Mouse (Mus musculus) CH12.LX (cell line): ENCODE measurements at regions not wholly inside any gene's neighbourhood (a gene's known extent, or its start where the extent isn't known, plus 50 kb on each side); places are given as distances from the start of the nearest gene placed in this dataset.

Experiments
- CHD2 ChIP-seq: IDR thresholded peaks from 2 replicates; pipeline ENCODE4 v1.6.1; 2011; ENCODE audit warnings: low read length, improper control_type of control experiment
- CTCF ChIP-seq, 2 experiments: IDR thresholded peaks in 1 of 2; conservative IDR thresholded peaks in 1 of 2; 2 replicates each; pipeline ENCODE4 v1.5.1; 2011 to 2012; ENCODE audit warnings: low read depth in 2 of 2, low read length in 2 of 2, improper control_type of control experiment in 1 of 2, inconsistent platforms in 1 of 2, mild to moderate bottlenecking in 1 of 2, moderate library complexity in 1 of 2
- ELF1 ChIP-seq: IDR thresholded peaks from 2 replicates; pipeline ENCODE4 v1.6.1; 2014; ENCODE audit warnings: low read depth, mild to moderate bottlenecking, inconsistent platforms, low read length, improper control_type of control experiment
- EP300 ChIP-seq: IDR thresholded peaks from 2 replicates; pipeline ENCODE4 v1.6.1; 2011; ENCODE audit warnings: low read length, improper control_type of control experiment
- ETS1 ChIP-seq: conservative IDR thresholded peaks from 2 replicates; pipeline ENCODE4 v1.6.1; 2012; ENCODE audit warnings: low read depth, mild to moderate bottlenecking, inconsistent platforms, low read length, improper control_type of control experiment, moderate library complexity
- POLR2A ChIP-seq: IDR thresholded peaks from 2 replicates; pipeline ENCODE4 v1.6.1; 2011; ENCODE audit warnings: low read depth, mild to moderate bottlenecking, improper control_type of control experiment, low read length
- SMC3 ChIP-seq: IDR thresholded peaks from 2 replicates; pipeline ENCODE4 v1.6.1; 2011; ENCODE audit warnings: low read depth, low read length, improper control_type of control experiment
- TBP ChIP-seq: conservative IDR thresholded peaks from 2 replicates; pipeline ENCODE4 v1.6.1; 2011; ENCODE audit warnings: low read depth, low read length, improper control_type of control experiment
- TCF12 ChIP-seq: IDR thresholded peaks from 2 replicates; pipeline ENCODE4 v1.6.1; 2014; ENCODE audit warnings: low read depth, mild to moderate bottlenecking, inconsistent platforms, low read length, improper control_type of control experiment
- ZNF384 ChIP-seq: IDR thresholded peaks from 2 replicates; pipeline ENCODE4 v1.6.1; 2012; ENCODE audit warnings: low read depth, low read length, improper control_type of control experiment, inconsistent platforms

DNA sequence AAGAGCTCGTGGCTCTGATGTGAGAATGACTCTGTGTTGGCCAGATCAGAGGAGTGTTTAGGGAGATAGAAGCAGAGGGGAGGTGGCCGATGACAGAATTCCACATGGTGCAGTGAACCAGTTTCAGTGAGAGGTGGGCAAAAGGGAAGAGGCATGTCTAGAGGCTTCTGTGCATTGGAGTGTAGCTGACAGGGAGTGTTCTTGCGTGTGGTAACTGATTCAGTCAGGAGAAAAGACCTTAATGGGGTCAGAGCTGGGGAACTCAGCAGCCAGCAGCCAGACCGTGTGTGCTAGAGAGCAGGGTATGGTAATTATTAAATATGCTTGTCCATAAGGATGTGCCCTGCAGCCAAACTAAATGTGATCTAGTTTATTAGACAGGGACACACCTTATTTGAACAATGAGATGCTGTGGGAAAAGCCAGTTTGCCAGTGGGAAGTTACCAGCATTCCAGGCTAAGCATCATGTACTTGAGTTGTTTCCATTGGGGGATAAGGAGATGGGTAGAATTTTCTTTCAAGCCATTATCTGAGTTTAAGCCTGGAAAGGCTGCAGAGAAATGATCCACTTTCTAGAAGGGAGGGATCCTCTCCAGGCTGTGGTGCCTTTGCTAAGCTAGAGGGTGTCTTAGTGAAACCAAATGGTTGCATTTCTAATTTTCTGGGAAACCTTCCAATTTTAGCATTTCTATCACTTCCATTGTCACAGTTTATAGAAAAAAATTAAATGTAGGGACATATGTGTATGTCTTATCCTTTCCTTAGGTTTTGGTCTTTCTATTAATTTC, 129.5 kb downstream of the Rsl24d1 start:
- TF ChIP-seq CTCF (conservative IDR thresholded peaks at IDR 0.05 in 1 of 2, IDR thresholded peaks at IDR 0.05 in 1 of 2; ENCODE audit: low read depth in 2 of 2, low read length in 2 of 2) (no peak), TCF12 (no peak), SMC3 (no peak), POLR2A (no peak), EP300 (no peak), CHD2 (no peak), TBP (no peak), ZNF384 (no peak), ELF1 (no peak), ETS1 (no peak)
